Mouse (Mus musculus) CD8-positive naive resting alpha-beta T cell, adult 57 days (primary cell): ENCODE data around the gene Ifit1. TPM values are rescaled to one million over a fixed set of nuclear protein-coding genes. Genes with fewer than 3 reads are reported as not detected.

ENCODE experiments used
- total RNA-seq: library from RNA; stranded (reverse); gene quantifications from one replicate; pipeline ENCODE4 v1.2.4, GENCODE M21; 2023

Ifit1 gene
- 13.0 TPM for total RNA-seq

DNA sequence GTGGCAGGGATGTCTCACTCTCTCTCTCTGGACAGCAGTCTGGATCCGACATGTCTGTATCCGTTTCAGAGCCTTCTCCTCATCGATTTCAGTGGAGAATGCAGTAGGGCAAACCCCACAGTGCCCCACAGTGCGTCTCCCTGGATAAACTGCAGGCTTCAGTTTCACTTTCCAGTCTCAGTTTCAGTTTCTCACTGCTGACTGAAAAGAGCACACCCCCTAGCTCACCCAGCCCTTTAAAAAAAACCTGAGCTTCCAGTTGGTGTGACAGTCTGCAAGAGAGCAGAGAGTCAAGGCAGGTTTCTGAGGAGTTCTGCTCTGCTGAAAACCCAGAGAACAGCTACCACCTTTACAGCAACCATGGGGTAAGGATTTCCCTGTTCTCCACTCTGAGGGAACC lies at the start of gene Ifit1, which contains the start of gene Ifit1bl2:
Gene Ifit1, plus strand, starts transcription at position 249 of the 400 bp plus-strand sequence.
Gene Ifit1bl2, minus strand, starts transcription at position 121 of the 400 bp plus-strand sequence.

GRCm38 (mm10) chr19:34601888-34602287 lies 38.8 kb upstream of the Ifit1 start, which contains the start of gene Ifit1bl1:
Ifit1bl1 (minus strand) TSS chr19:34601956.

DNA sequence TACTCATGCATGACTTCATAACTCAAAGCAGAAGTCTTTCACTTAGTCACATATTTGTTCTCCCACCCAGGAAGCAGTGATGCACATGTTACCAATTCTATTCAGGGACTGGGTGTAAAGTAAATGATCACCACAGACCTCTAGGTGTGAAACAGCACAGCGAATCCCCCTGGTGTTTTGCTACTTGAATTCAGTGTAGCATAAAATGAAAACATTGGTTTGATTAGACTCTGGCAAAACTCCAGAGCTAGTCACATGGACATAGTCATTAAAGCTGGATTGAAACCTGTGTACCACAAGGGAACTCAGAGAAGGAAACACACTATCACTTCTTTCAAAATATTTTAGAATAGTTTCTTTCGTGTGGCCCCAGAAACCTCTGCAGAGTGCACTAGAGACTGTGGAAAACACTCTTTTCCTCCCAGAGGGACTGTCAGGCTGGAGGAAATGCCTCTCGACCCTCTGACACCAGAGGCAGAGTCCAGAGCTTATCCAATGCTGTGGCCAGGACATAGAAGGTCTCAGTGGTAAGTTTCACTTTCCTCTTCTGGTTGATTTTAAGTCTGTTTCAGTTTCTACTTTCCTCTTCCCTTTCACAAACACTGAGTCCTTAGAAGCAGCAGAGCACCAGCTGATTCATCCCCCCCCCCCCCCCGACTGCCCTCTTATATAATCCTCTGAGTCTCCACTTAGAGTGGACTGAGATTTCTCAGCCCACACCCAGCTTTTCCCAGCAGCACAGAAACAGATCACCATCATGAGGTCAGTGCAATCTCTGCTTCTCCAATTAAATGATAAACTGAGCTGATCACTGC lies 33.2 kb upstream of the Ifit1 start, which contains the start of gene Ifit3b:
Gene Ifit3b, plus strand, starts transcription at position 734 of the 815 bp plus-strand sequence.

Other genes with a start within 250 kb of the Ifit1 start
- gene Ch25h, start 165.7 kb upstream of the Ifit1 start, total RNA-seq, result not detected
- 60.3 TPM for gene Lipa, start 113.4 kb upstream of the Ifit1 start, total RNA-seq
- 12.0 TPM for gene Ifit2, start 90.2 kb upstream of the Ifit1 start, total RNA-seq
- 13.0 TPM for gene Ifit3, start 57.3 kb upstream of the Ifit1 start, total RNA-seq
- 13.1 TPM for gene Ifit1bl1, start 38.9 kb upstream of the Ifit1 start, total RNA-seq
- 5.5 TPM for gene Ifit3b, start 32.9 kb upstream of the Ifit1 start, total RNA-seq
- gene Ifit1bl2, start 128 bp upstream of the Ifit1 start, total RNA-seq, result 0.40 TPM
- gene Slc16a12, start 106.4 kb downstream of the Ifit1 start, total RNA-seq, result not detected
- 4.3 TPM for gene Pank1, start 238.6 kb downstream of the Ifit1 start, total RNA-seq